Mouse (Mus musculus) adrenal gland, adult (tissue): ENCODE data around the gene Tdrd9.

Experiments used
- DNase-seq, 2 experiments: peaks; one replicate each; pipeline ENCODE4 v3.0.0; 2022 to 2023; ENCODE audit warnings: low spot score in 1 of 2; ENCODE audit not compliant: inconsistent age in 2 of 2

Tdrd9 gene

DNA sequence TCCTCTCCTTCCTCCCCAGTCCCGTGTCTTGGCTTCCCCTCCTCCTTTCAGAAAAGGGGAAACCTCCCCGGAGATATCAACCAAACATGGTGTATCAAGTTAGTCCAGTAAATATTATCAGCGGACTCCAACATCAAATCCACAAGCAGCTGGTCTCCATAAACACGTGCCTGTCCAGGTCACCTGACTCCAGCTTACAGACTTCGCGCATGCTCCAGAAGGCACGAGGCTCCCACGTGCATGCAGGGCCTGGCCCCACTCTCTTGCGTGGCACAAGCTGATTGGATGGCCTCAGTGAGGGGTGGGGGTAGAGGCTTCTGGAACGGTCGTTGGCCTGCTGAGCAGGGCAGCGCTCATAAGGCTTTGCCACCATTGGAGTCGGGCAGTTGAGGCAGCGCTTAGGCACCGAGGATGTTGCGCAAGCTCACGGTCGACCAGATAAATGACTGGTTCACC lies at the start of gene Tdrd9:
TSS of gene Tdrd9 (plus strand) at position 329 of the 456 bp plus-strand sequence.
- DNase-seq: no peak

GRCm38 (mm10) chr12:111923117-111923516 lies 48.2 kb upstream of the Tdrd9 start:
- DNase-seq: no peak

DNA sequence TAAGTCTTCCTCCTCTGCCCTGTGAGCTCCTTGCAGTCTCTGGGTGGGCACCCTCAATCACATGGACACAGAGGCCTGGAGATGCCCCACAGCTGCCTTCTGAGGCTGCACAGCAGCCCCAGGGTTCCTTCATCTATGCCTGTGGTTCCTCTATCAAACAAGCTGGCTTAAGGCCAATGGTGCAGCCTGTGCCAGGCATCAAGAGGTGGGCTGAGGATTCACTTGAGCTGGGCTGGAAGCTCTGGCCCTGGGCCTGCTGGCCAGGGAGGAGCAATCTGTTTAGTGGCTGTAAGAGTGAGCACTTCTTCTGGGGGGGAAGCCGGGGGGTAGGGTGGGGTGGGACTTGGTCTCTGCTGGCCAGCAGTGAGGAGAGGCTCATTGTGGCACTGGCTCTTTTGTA lies 44.0 kb upstream of the Tdrd9 start:
- DNase-seq: no peak

DNA sequence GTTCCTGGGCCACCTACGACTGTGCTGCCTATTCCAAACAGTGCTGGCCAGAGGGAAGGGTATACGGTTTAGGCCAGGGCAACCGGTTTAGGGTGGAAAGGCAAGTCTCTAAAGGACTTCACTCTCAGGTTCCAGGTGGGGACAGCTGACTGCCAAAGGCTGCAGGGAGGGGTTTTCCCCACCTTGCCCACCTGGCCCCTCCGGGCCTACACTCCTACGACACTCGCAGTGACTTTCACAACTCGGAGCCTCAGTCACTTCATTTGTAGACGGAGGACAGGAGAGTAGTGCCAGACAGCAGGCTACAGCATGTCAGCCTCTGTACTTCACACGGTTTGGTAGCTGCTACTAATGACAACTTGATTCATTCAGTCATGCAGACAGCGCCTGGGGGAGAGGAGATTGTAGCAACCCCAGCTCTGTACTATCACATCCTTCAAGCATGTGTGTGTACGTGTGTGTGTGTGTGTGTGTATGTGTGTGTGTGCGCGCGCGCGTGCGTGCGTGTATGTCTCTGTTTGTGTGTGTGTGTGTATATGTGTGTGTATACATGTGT lies 42.9 kb upstream of the Tdrd9 start:
- DNase-seq: no peak

DNA sequence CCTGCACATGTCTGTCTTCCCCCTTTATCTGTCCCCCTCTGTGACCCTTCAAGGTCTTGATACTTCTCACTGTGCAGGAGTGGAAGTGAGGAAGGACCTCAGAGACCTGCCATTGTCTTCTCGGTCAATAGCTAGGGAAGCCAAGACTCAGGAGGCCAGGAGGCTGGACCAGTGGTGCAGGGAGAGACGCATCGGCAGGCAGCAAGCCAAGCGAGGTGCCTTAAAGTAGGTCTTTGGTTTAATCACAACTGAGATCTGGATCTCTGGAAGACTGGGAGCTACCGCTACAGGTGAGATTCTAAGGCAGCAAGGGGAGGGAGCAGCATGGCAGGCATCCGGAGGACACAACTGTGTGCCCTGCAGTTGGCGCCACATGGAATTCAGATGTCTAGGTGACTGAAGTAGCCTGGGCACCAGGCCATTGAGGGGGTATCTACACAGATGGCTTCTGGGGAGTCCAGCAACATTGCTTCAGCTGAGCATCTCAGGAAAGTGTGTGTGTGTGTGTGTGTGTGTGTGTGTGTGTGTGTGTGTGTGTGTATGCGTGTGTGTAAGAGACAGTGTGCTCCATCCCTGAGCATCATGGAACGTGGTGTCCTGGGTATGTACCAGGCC lies 39.8 kb upstream of the Tdrd9 start:
- DNase-seq: no peak

DNA sequence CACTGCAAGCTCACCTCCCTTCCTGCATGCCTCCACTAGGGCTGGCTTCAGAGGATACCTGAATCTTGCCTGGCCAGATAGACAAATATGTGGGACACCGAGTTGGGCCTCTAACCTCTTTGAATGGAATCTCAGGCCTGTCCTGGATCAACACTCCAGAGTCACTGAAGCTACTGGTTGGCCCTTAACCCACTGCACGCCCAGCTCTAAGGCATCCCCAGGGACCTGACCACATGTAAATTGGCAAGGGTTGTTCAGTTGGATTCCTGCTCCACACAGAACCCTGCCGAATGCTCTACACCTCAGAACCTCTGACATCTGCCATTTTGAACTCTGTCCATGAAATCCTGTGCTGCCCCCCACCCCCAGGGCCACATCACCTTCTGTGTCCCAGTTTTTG lies 38.8 kb upstream of the Tdrd9 start:
- no peak for DNase-seq

GRCm38 (mm10) chr12:111933032-111933704 lies 38.2 kb upstream of the Tdrd9 start:
- peak; percentile 53 to 80 for DNase-seq

- no peak for DNase-seq
Observed at GRCm38 (mm10) chr12:111933971-111934370, 37.4 kb upstream of the Tdrd9 start.

DNA sequence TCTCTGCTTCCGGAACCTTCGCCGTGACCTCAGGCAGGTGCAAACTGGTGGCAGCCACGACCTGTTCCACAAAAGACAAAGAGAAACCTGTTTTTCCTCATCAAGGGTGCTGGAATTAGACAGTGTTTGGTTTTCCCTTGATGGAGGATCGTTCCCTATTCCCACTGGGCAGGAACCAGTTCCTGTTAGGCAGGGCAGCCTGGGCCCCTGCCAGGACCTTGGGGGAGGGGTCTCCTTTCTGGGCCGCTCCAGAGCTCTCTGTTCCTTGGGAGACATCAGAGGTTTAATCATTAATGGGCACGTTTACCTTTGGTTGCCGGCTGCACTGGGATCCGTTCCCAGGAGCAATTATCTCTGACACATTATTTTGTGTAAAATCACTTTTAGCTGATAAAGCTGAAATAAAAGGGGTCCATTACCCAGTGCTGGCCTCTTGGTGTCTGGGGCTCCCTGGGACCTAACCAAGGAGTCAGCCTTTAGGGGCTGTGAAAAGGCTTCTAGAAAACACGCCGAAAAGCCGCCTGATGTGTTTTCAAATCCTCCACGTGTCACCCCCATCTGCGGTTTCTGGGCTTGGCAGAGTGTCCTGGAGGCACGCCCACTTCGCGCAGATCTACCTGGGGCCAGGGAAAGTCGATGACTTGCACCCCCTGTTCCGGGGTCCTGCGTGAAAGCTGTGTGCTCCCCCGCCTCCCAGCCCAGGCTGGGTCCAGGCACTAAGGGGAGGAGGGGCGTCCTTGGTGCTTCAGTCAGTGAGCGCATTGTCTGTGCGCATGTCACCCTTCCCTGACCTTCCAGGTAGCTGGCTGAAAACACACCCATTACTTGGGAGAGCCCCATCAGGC lies 34.4 kb upstream of the Tdrd9 start:
- peak in 1 of 2 experiments; percentile 48 for DNase-seq

GRCm38 (mm10) chr12:111938623-111939177 lies 32.7 kb upstream of the Tdrd9 start:
- no peak for DNase-seq

GRCm38 (mm10) chr12:111943421-111944064 lies 27.8 kb upstream of the Tdrd9 start:
- DNase-seq: peak in 1 of 2 experiments; percentile 37

GRCm38 (mm10) chr12:111944065-111944987 lies 27.0 kb upstream of the Tdrd9 start:
- peak; percentile 44 to 80 for DNase-seq

- DNase-seq: peak; percentile 44 to 74
Observed at GRCm38 (mm10) chr12:111945115-111945514, 26.2 kb upstream of the Tdrd9 start.

- DNase-seq: peak in 1 of 2 experiments; percentile 50
Observed at GRCm38 (mm10) chr12:111945765-111946655, 25.3 kb upstream of the Tdrd9 start.

GRCm38 (mm10) chr12:111946716-111947115 lies 24.6 kb upstream of the Tdrd9 start:
- DNase-seq: peak; percentile 68 to 88

- no peak for DNase-seq
Observed at GRCm38 (mm10) chr12:111950486-111950885, 20.9 kb upstream of the Tdrd9 start.

- no peak for DNase-seq
Observed at GRCm38 (mm10) chr12:111951701-111952100, 19.7 kb upstream of the Tdrd9 start.

- no peak for DNase-seq
Observed at GRCm38 (mm10) chr12:111956173-111956572, 15.2 kb upstream of the Tdrd9 start.
